Mouse (Mus musculus): ENCODE results near the gene Prkrip1.
"Not testable (repeated sequence)": the region's sequence is repeated elsewhere in the genome, so short reads cannot be mapped to it uniquely, and the experiment has no call there.

Prkrip1 gene

GRCm38 (mm10) chr5:136211341-136212102 lies 12.8 kb upstream of the Prkrip1 start:
- DNase-seq = not testable (repeated sequence)

GRCm38 (mm10) chr5:136210549-136210948 lies 11.8 kb upstream of the Prkrip1 start:
- DNase-seq = no peak

- DNase-seq = peak; percentile 54
Observed at GRCm38 (mm10) chr5:136201832-136202231, 3.1 kb upstream of the Prkrip1 start.

GRCm38 (mm10) chr5:136199526-136199925 lies 763 bp upstream of the Prkrip1 start:
- no peak for DNase-seq

- no peak for DNase-seq
Observed at GRCm38 (mm10) chr5:136191870-136192269, 6.9 kb downstream of the Prkrip1 start.

GRCm38 (mm10) chr5:136186723-136187122 lies 12.0 kb downstream of the Prkrip1 start:
- peak; percentile 82 for DNase-seq

- DNase-seq = no peak
Observed at GRCm38 (mm10) chr5:136183766-136184165, 15.0 kb downstream of the Prkrip1 start.

GRCm38 (mm10) chr5:136182830-136183229 lies 15.9 kb downstream of the Prkrip1 start:
- DNase-seq = no peak

- no peak for DNase-seq
Observed at GRCm38 (mm10) chr5:136182049-136182448, 16.7 kb downstream of the Prkrip1 start.

GRCm38 (mm10) chr5:136181197-136181596 lies 17.6 kb downstream of the Prkrip1 start:
- no peak for DNase-seq

GRCm38 (mm10) chr5:136179594-136179993 lies 19.2 kb downstream of the Prkrip1 start:
- DNase-seq = no peak

- DNase-seq = peak; percentile 62
Observed at GRCm38 (mm10) chr5:136173606-136174463, 24.9 kb downstream of the Prkrip1 start.

GRCm38 (mm10) chr5:136172939-136173338 lies 25.8 kb downstream of the Prkrip1 start:
- DNase-seq = no peak

GRCm38 (mm10) chr5:136171363-136172341 lies 27.1 kb downstream of the Prkrip1 start:
- peak; percentile 47 for DNase-seq

GRCm38 (mm10) chr5:136170512-136171362 lies 28.0 kb downstream of the Prkrip1 start, which contains the start of gene Orai2:
Gene Orai2 (minus strand): TSS chr5:136170713.
- DNase-seq = peak; percentile 94

- DNase-seq = peak; percentile 77
Observed at GRCm38 (mm10) chr5:136169626-136170511, 28.9 kb downstream of the Prkrip1 start.

GRCm38 (mm10) chr5:136168071-136168470 lies 30.7 kb downstream of the Prkrip1 start:
- DNase-seq = peak; percentile 27

- DNase-seq = no peak
Observed at GRCm38 (mm10) chr5:136167296-136167695, 31.5 kb downstream of the Prkrip1 start.

GRCm38 (mm10) chr5:136165246-136165645 lies 33.5 kb downstream of the Prkrip1 start:
- no peak for DNase-seq

- no peak for DNase-seq
Observed at GRCm38 (mm10) chr5:136163807-136164474, 34.8 kb downstream of the Prkrip1 start.

Data from thymus, postnatal 14 days (tissue).